Mouse (Mus musculus): ENCODE results near the gene Cacna2d2. TPM values are rescaled to one million over a fixed set of nuclear protein-coding genes. Genes with fewer than 3 reads are reported as not detected.

The Cacna2d2 gene
- polyA plus RNA-seq, 1 experiment from 2014 or later = 7.9 TPM

DNA sequence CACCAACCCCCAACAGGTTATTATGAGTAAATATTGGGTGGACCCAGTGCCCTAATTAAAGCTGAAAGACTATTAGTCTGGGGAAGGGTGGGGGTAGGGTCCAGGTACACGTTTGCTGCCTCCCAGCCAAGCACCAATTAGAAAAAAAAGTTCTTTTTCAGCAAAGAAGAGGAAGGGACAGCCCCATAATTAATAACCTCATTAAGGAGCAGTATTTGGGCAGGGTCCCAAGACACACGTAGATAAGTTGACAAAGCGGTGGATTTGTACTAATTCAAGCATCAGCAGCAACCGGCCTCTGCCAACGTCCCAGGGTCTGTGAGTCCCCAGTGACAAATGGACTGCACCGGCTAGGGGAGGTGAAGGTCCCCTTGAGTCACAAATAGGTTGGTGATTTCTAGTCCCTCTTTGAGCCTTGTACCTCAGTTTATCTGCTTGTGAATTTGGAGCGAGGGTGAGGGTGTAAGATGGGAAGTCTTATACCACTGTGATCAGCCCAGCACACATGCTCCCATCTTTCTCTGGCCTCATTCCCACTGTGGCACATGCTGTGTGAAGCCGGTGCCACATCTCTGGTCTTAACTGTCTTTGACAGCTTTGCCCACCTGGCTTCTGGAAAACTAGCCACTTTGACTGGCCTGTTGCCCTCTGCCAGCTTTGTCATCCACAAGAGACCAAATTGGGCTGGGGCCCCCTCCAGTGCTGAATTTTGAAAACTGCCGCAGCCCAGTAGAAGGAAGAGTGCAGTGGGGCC, 20.3 kb downstream of the Cacna2d2 start:
- peaks cover 23% of the 10 kb centered on the region for H3K4me1 ChIP-seq (ENCODE audit: control insufficient read depth, insufficient read depth, low read length)
- no peak for DNase-seq

GRCm38 (mm10) chr9:107420898-107421297, 21.5 kb downstream of the Cacna2d2 start:
- Histone ChIP-seq H3K36me3 (ENCODE audit: control insufficient read depth, insufficient read depth, low read length) (no peaks in the 10 kb centered on the region), H3K27me3 (ENCODE audit: control insufficient read depth, insufficient read depth, low read length) (no peaks in the 10 kb centered on the region), H3K27ac (replicated peaks; ENCODE audit: low read depth, low read length) (no peak overlapping the region), H3K4me3 (replicated peaks; ENCODE audit: low read depth, low read length) (no peak overlapping the region), H3K9me3 (ENCODE audit: control insufficient read depth, low read length) (no peaks in the 10 kb centered on the region), H3K4me2 (ENCODE audit: low read length) (no peak overlapping the region), H3K9ac (replicated peaks; ENCODE audit: low read length) (no peak overlapping the region; the same call in 1 of the 2 replicates), H3K4me1 (ENCODE audit: control insufficient read depth, insufficient read depth, low read length) (peaks cover 27% of the 10 kb centered on the region)
- WGBS = 70% methylated on average over 5 of the region's 5 CpGs
- DNase-seq (no peak), ATAC-seq (ENCODE audit: low FRiP score, low TSS enrichment) (no peak)

More for the DNA sequence above, 20.3 kb downstream of the Cacna2d2 start:
- H3K36me3 ChIP-seq (ENCODE audit: control insufficient read depth, insufficient read depth, low read length) = no peaks in the 10 kb centered on the region
- 88% methylated on average over 9 of the region's 9 CpGs for WGBS
- no peaks in the 10 kb centered on the region for H3K27me3 ChIP-seq (ENCODE audit: control insufficient read depth, insufficient read depth, low read length)
- H3K4me2 ChIP-seq (ENCODE audit: low read length) = no peak overlapping the region
- H3K9ac ChIP-seq (replicated peaks; ENCODE audit: low read length) = no peak overlapping the region
- no peak for ATAC-seq (ENCODE audit: low FRiP score, low TSS enrichment)
- no peak overlapping the region for H3K27ac ChIP-seq (replicated peaks; ENCODE audit: low read depth, low read length)
- H3K9me3 ChIP-seq (ENCODE audit: control insufficient read depth, low read length) = no peaks in the 10 kb centered on the region
- H3K4me3 ChIP-seq (replicated peaks; ENCODE audit: low read depth, low read length) = no peak overlapping the region

GRCm38 (mm10) chr9:107422878-107423277, 23.5 kb downstream of the Cacna2d2 start:
- Histone ChIP-seq H3K4me3 (replicated peaks; ENCODE audit: low read depth, low read length) (no peak overlapping the region), H3K9me3 (ENCODE audit: control insufficient read depth, low read length) (no peaks in the 10 kb centered on the region), H3K27me3 (ENCODE audit: control insufficient read depth, insufficient read depth, low read length) (no peaks in the 10 kb centered on the region), H3K36me3 (ENCODE audit: control insufficient read depth, insufficient read depth, low read length) (peaks cover 3% of the 10 kb centered on the region; the same call in 1 of the 2 replicates), H3K27ac (replicated peaks; ENCODE audit: low read depth, low read length) (0 out of 2 replicates have a peak overlapping the region, but pooled peaks have one; percentile 32), H3K9ac (replicated peaks; ENCODE audit: low read length) (no peak overlapping the region), H3K4me2 (ENCODE audit: low read length) (no peak overlapping the region), H3K4me1 (ENCODE audit: control insufficient read depth, insufficient read depth, low read length) (peaks cover 18% of the 10 kb centered on the region)
- ATAC-seq (ENCODE audit: low FRiP score, low TSS enrichment) = no peak
- no peak for DNase-seq
- 58% methylated on average over 2 of the region's 2 CpGs for WGBS

GRCm38 (mm10) chr9:107424485-107425175, 25.2 kb downstream of the Cacna2d2 start:
- no peak for ATAC-seq (ENCODE audit: low FRiP score, low TSS enrichment)
- peaks cover 36% of the 10 kb centered on the region for H3K4me1 ChIP-seq (ENCODE audit: control insufficient read depth, insufficient read depth, low read length)

DNA sequence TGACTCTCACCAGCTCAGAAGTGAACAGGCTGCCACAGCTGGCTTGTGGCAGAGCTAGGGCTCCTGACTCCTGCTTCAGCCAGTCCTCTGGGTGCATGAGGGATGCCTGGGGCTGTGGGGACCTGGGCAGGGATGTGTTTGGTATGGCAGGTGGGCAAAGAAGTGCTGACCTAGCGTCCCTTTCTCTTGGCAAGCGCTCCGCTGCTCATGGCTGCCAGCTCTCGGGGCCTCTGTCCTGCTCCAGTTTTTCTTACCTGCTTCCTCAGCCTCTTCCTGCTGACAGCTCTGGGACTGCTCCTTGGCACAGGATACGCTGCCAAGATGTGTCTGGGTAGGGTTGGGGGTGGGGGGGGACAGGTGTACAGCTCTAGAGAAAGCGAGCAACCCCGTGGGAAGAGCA, 28.5 kb downstream of the Cacna2d2 start:
- Histone ChIP-seq H3K27me3 (ENCODE audit: control insufficient read depth, insufficient read depth, low read length) (no peaks in the 10 kb centered on the region), H3K9me3 (ENCODE audit: control insufficient read depth, low read length) (no peaks in the 10 kb centered on the region), H3K9ac (replicated peaks; ENCODE audit: low read length) (no peak overlapping the region), H3K4me2 (ENCODE audit: low read length) (no peak overlapping the region), H3K4me1 (ENCODE audit: control insufficient read depth, insufficient read depth, low read length) (peaks cover 59% of the 10 kb centered on the region), H3K36me3 (ENCODE audit: control insufficient read depth, insufficient read depth, low read length) (peaks cover 3% of the 10 kb centered on the region; the same call in 1 of the 2 replicates), H3K27ac (replicated peaks; ENCODE audit: low read depth, low read length) (no peak overlapping the region), H3K4me3 (replicated peaks; ENCODE audit: low read depth, low read length) (no peak overlapping the region)
- ATAC-seq (ENCODE audit: low FRiP score, low TSS enrichment) = no peak
- WGBS = 79% methylated on average over 7 of the region's 7 CpGs
- DNase-seq = no peak

More at GRCm38 (mm10) chr9:107424485-107425175, 25.2 kb downstream of the Cacna2d2 start:
- Histone ChIP-seq H3K27ac (replicated peaks; ENCODE audit: low read depth, low read length) (no peak overlapping the region), H3K4me2 (ENCODE audit: low read length) (no peak overlapping the region), H3K27me3 (ENCODE audit: control insufficient read depth, insufficient read depth, low read length) (no peaks in the 10 kb centered on the region), H3K4me3 (replicated peaks; ENCODE audit: low read depth, low read length) (no peak overlapping the region), H3K9ac (replicated peaks; ENCODE audit: low read length) (no peak overlapping the region), H3K9me3 (ENCODE audit: control insufficient read depth, low read length) (no peaks in the 10 kb centered on the region), H3K36me3 (ENCODE audit: control insufficient read depth, insufficient read depth, low read length) (peaks cover 3% of the 10 kb centered on the region; the same call in 1 of the 2 replicates)
- DNase-seq = no peak
- WGBS = 38% methylated on average over 12 of the region's 12 CpGs

- no peak overlapping the region for H3K9ac ChIP-seq (replicated peaks; ENCODE audit: low read length)
- H3K4me2 ChIP-seq (ENCODE audit: low read length) = no peak overlapping the region
- H3K27ac ChIP-seq (replicated peaks; ENCODE audit: low read depth, low read length) = no peak overlapping the region
- H3K9me3 ChIP-seq (ENCODE audit: control insufficient read depth, low read length) = no peaks in the 10 kb centered on the region
- no peaks in the 10 kb centered on the region; the same call in 1 of the 2 replicates for H3K27me3 ChIP-seq (ENCODE audit: control insufficient read depth, insufficient read depth, low read length)
- ATAC-seq (ENCODE audit: low FRiP score, low TSS enrichment) (no peak), DNase-seq (no peak)
- WGBS = 57% methylated on average over 5 of the region's 5 CpGs
- no peak overlapping the region for H3K4me3 ChIP-seq (replicated peaks; ENCODE audit: low read depth, low read length)
- peaks cover 57% of the 10 kb centered on the region for H3K4me1 ChIP-seq (ENCODE audit: control insufficient read depth, insufficient read depth, low read length)
- H3K36me3 ChIP-seq (ENCODE audit: control insufficient read depth, insufficient read depth, low read length) = peaks cover 3% of the 10 kb centered on the region; the same call in 1 of the 2 replicates
Measured at GRCm38 (mm10) chr9:107428451-107429186, 29.2 kb downstream of the Cacna2d2 start.

DNA sequence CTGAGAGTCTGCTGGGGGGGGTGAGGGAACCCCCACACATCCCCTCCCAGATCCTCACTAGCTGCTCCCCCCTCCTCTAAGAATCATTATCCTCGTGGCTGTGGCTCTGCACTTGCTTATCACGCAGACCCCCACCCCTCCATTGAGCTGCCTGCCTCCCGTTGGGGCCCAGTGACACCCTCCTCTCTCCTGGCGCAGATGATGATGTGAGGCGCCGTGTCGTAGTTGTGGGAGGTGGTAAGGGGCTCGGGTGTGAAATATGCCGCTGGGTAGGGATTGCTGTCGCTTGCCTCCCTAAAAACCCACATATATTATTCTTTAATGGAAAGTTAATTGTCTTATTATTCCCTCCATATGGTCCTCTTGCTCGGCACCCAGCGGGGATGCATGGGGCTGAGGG, 31.0 kb downstream of the Cacna2d2 start:
- Histone ChIP-seq H3K9ac (replicated peaks; ENCODE audit: low read length) (0 out of 2 replicates have a peak overlapping the region, but pooled peaks have one; percentile 27), H3K27me3 (ENCODE audit: control insufficient read depth, insufficient read depth, low read length) (no peaks in the 10 kb centered on the region; the same call in 1 of the 2 replicates), H3K4me3 (replicated peaks; ENCODE audit: low read depth, low read length) (no peak overlapping the region), H3K9me3 (ENCODE audit: control insufficient read depth, low read length) (no peaks in the 10 kb centered on the region), H3K27ac (replicated peaks; ENCODE audit: low read depth, low read length) (peak overlapping the region; percentile 21; the same call in 1 of the 2 replicates), H3K4me2 (ENCODE audit: low read length) (no peak overlapping the region), H3K36me3 (ENCODE audit: control insufficient read depth, insufficient read depth, low read length) (peaks cover 3% of the 10 kb centered on the region; the same call in 1 of the 2 replicates), H3K4me1 (ENCODE audit: control insufficient read depth, insufficient read depth, low read length) (peaks cover 60% of the 10 kb centered on the region)
- ATAC-seq (ENCODE audit: low FRiP score, low TSS enrichment) = no peak
- 46% methylated on average over 12 of the region's 12 CpGs for WGBS
- no peak for DNase-seq

DNA sequence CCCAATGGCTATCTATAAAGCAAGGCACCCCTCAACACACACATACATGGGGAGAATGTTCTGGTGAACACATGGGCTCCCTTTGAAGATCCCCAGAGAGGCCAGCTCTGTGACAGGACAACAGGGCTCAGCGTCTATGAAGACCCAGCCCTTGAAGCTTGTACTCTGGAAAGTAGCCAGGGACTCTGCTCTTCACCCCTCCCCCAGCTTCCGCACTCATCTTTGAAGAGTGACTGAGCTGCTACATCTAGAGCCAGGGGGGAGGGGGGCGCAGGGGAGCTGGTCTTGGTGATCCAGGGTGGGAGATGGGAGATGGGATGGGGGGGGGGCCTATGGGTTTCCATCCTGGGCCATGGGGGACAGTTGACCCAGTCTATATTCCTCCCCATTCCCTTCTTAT, 33.1 kb downstream of the Cacna2d2 start:
- Histone ChIP-seq H3K9me3 (ENCODE audit: control insufficient read depth, low read length) (no peaks in the 10 kb centered on the region), H3K27ac (replicated peaks; ENCODE audit: low read depth, low read length) (no peak overlapping the region), H3K4me1 (ENCODE audit: control insufficient read depth, insufficient read depth, low read length) (peaks cover 74% of the 10 kb centered on the region), H3K4me3 (replicated peaks; ENCODE audit: low read depth, low read length) (no peak overlapping the region), H3K27me3 (ENCODE audit: control insufficient read depth, insufficient read depth, low read length) (no peaks in the 10 kb centered on the region; the same call in 1 of the 2 replicates), H3K9ac (replicated peaks; ENCODE audit: low read length) (no peak overlapping the region), H3K36me3 (ENCODE audit: control insufficient read depth, insufficient read depth, low read length) (peaks cover 3% of the 10 kb centered on the region; the same call in 1 of the 2 replicates), H3K4me2 (ENCODE audit: low read length) (no peak overlapping the region)
- ATAC-seq (ENCODE audit: low FRiP score, low TSS enrichment) (no peak), DNase-seq (peak; percentile 46)
- WGBS = 67% methylated on average over 3 of the region's 3 CpGs
